Mouse (Mus musculus): ENCODE results near the gene Numb.

DNA sequence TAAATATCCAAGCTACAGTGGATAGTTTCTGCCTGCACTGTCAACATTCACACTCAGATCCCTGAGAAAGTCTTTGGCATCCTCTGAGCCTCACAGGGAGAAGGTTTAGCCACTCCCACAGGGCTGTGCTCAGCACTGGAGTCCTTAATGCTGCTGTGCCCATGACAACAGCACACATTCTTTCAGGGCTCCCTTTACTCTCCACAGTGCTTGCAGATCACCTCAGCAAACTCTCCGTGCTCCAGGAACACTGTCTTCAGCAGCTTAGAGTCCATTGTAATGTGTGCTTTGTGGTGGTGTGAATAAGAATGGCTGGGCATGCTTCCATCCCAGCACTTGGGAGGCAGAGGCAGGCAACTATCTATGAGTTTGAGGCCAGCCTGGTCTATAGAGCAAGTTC, 172.5 kb downstream of the Numb start:
- TF ChIP-seq CTCF (IDR thresholded peaks at IDR 0.05; ENCODE audit: extremely low read depth, insufficient read depth, low read length) (no peak), POLR2A (IDR thresholded peaks at IDR 0.05; ENCODE audit: extremely low read depth, insufficient read depth, low read length) (no peak)

Measured in cortical plate, adult 2 months (tissue).